Mouse (Mus musculus) forebrain, postnatal 0 days (tissue): ENCODE results near the gene Rpl36-ps4. TPM values are rescaled to one million over a fixed set of nuclear protein-coding genes. Genes with fewer than 3 reads are reported as not detected.
"Not testable (repeated sequence)": the region's sequence is repeated elsewhere in the genome, so short reads cannot be mapped to it uniquely, and the experiment has no call there.

Experiments
- ATAC-seq: fragments of 200-750 bp; cut with Nextera tagmentation; 2 replicates; pipeline ENCODE4 v1.8.0; 2017; ENCODE audit warnings: mild to moderate bottlenecking, moderate library complexity
- DNase-seq: peaks from one replicate; pipeline ENCODE4 v3.0.0-alpha.2; 2015
- H3K27ac ChIP-seq: fragments of 300-500 bp; sonication (generic); 2 replicates; pipeline ENCODE4 v1.5.1; 2014; ENCODE audit warnings: low read depth, mild to moderate bottlenecking, antibody characterized with exemption, low read length, moderate library complexity, mixed read lengths
- H3K27me3 ChIP-seq: fragments of 300-500 bp; sonication (generic); 2 replicates; pipeline ENCODE4 v1.6.1; 2014; ENCODE audit warnings: mild to moderate bottlenecking, low read length, mixed read lengths; ENCODE audit not compliant: insufficient read depth
- H3K36me3 ChIP-seq: fragments of 300-500 bp; sonication (generic); 2 replicates; pipeline ENCODE4 v1.6.1; 2014; ENCODE audit warnings: mild to moderate bottlenecking, moderate library complexity; ENCODE audit not compliant: insufficient read depth
- H3K4me1 ChIP-seq: fragments of 300-500 bp; sonication (generic); 2 replicates; pipeline ENCODE4 v1.6.1; 2014; ENCODE audit warnings: antibody characterized with exemption; ENCODE audit not compliant: insufficient read depth
- H3K4me2 ChIP-seq: fragments of 300-500 bp; sonication (generic); 2 replicates; pipeline ENCODE4 v1.6.1; 2014; ENCODE audit warnings: low read depth, mild to moderate bottlenecking, moderate library complexity
- H3K4me3 ChIP-seq: fragments of 300-500 bp; sonication (generic); 2 replicates; pipeline ENCODE4 v1.5.1; 2014; ENCODE audit warnings: low read depth, low read length, mixed read lengths
- H3K9ac ChIP-seq: fragments of 300-500 bp; sonication (generic); 2 replicates; pipeline ENCODE4 v1.6.1; 2014; ENCODE audit warnings: mild to moderate bottlenecking
- H3K9me3 ChIP-seq: fragments of 300-500 bp; sonication (generic); 2 replicates; pipeline ENCODE4 v1.6.1; 2016; ENCODE audit warnings: low read length
- CTCF ChIP-seq: sonication (generic); IDR thresholded peaks from 2 replicates; pipeline ENCODE4 v1.5.1; 2016; ENCODE audit warnings: antibody characterized with exemption, control low read depth, low read depth
- WGBS: fragments of 180-500 bp; shearing (Covaris S2); extraction: QIAGEN DNeasy Blood & Tissue Kit; methylation state at CpG from one replicate; pipeline ENCODE4 v1.1.7; 2014; 5-methylcytosine and 5-hydroxymethylcytosine counted together
- polyA plus RNA-seq: library from polyadenylated mRNA; unstranded; fragments of >200 nt; fragmentation: Nextera tagmentation; extraction: Ambion mirVana; gene quantifications from 2 replicates; pipeline ENCODE4 v1.2.1, GENCODE M21; 2015
- total RNA-seq: library from RNA; depleted of rRNA; stranded (reverse); fragments of >200 nt; gene quantifications from 2 replicates; pipeline ENCODE4 v1.2.3, GENCODE M21; 2014

Rpl36-ps4 gene
- total and polyA plus RNA-seq, 2 experiments from 2014 or later: not detected

- H3K27ac ChIP-seq: no peak overlapping the region
- WGBS: 46% methylated on average over 16 of the region's 16 CpGs
- no peak overlapping the region for H3K4me3 ChIP-seq
- H3K27me3 ChIP-seq: no peaks in the 10 kb centered on the region
- TF ChIP-seq CTCF: peak; percentile 99
- no peaks in the 10 kb centered on the region for H3K36me3 ChIP-seq
- H3K4me2 ChIP-seq: no peak overlapping the region
- DNase-seq (peak; percentile 89), ATAC-seq (peak; percentile 83)
- H3K9ac ChIP-seq: no peak overlapping the region
- no peaks in the 10 kb centered on the region for H3K4me1 ChIP-seq
- no peaks in the 10 kb centered on the region for H3K9me3 ChIP-seq
Measured at GRCm38 (mm10) chr17:87948965-87949584, 28.3 kb downstream of the Rpl36-ps4 start.

GRCm38 (mm10) chr17:87954618-87955124 lies 33.9 kb downstream of the Rpl36-ps4 start:
- not testable (repeated sequence) for DNase-seq

GRCm38 (mm10) chr17:87957096-87957840 lies 36.5 kb downstream of the Rpl36-ps4 start:
- Histone ChIP-seq H3K4me1 (no peaks in the 10 kb centered on the region), H3K9me3 (no peaks in the 10 kb centered on the region), H3K36me3 (no peaks in the 10 kb centered on the region), H3K27ac (no peak overlapping the region), H3K4me2 (no peak overlapping the region), H3K4me3 (no peak overlapping the region), H3K27me3 (no peaks in the 10 kb centered on the region), H3K9ac (no peak overlapping the region)
- 71% methylated on average over 12 of the region's 12 CpGs for WGBS
- no peak for TF ChIP-seq CTCF
- no peak for DNase-seq
- no peak for ATAC-seq

More at GRCm38 (mm10) chr17:87954618-87955124, 33.9 kb downstream of the Rpl36-ps4 start:
- 94% methylated on average over 13 of the region's 13 CpGs for WGBS
- not testable (repeated sequence) for H3K27me3 ChIP-seq, H3K36me3 ChIP-seq, ATAC-seq, H3K27ac ChIP-seq, H3K4me2 ChIP-seq, H3K9me3 ChIP-seq, H3K4me3 ChIP-seq, H3K4me1 ChIP-seq, H3K9ac ChIP-seq

GRCm38 (mm10) chr17:87958283-87958682 lies 37.5 kb downstream of the Rpl36-ps4 start:
- H3K27me3 ChIP-seq: no peaks in the 10 kb centered on the region
- H3K27ac ChIP-seq: no peak overlapping the region
- no peak overlapping the region for H3K4me2 ChIP-seq
- WGBS: 67% methylated on average over 8 of the region's 8 CpGs
- H3K4me3 ChIP-seq: no peak overlapping the region
- no peaks in the 10 kb centered on the region for H3K36me3 ChIP-seq
- no peaks in the 10 kb centered on the region for H3K9me3 ChIP-seq
- ATAC-seq: no peak
- no peak overlapping the region for H3K9ac ChIP-seq
- no peak for DNase-seq
- TF ChIP-seq CTCF: peak; percentile 19; the same call in 1 of the 2 replicates
- no peaks in the 10 kb centered on the region for H3K4me1 ChIP-seq

GRCm38 (mm10) chr17:87959406-87959805 lies 38.6 kb downstream of the Rpl36-ps4 start:
- ATAC-seq, H3K4me1 ChIP-seq, H3K9me3 ChIP-seq, DNase-seq, H3K27me3 ChIP-seq, H3K4me3 ChIP-seq, H3K36me3 ChIP-seq, H3K4me2 ChIP-seq, H3K9ac ChIP-seq, H3K27ac ChIP-seq: not testable (repeated sequence)
- 94% methylated on average over 11 of the region's 11 CpGs for WGBS

GRCm38 (mm10) chr17:87959931-87960330 lies 39.2 kb downstream of the Rpl36-ps4 start:
- H3K9ac ChIP-seq: not testable (repeated sequence)

More at GRCm38 (mm10) chr17:87959931-87960330, 39.2 kb downstream of the Rpl36-ps4 start:
- ATAC-seq, H3K4me3 ChIP-seq, H3K4me1 ChIP-seq, H3K9me3 ChIP-seq, H3K27me3 ChIP-seq, H3K4me2 ChIP-seq, H3K36me3 ChIP-seq, H3K27ac ChIP-seq, DNase-seq: not testable (repeated sequence)
- WGBS: 93% methylated on average over 5 of the region's 5 CpGs
